Mouse (Mus musculus): ENCODE measurements around the gene Oaz2.

DNA sequence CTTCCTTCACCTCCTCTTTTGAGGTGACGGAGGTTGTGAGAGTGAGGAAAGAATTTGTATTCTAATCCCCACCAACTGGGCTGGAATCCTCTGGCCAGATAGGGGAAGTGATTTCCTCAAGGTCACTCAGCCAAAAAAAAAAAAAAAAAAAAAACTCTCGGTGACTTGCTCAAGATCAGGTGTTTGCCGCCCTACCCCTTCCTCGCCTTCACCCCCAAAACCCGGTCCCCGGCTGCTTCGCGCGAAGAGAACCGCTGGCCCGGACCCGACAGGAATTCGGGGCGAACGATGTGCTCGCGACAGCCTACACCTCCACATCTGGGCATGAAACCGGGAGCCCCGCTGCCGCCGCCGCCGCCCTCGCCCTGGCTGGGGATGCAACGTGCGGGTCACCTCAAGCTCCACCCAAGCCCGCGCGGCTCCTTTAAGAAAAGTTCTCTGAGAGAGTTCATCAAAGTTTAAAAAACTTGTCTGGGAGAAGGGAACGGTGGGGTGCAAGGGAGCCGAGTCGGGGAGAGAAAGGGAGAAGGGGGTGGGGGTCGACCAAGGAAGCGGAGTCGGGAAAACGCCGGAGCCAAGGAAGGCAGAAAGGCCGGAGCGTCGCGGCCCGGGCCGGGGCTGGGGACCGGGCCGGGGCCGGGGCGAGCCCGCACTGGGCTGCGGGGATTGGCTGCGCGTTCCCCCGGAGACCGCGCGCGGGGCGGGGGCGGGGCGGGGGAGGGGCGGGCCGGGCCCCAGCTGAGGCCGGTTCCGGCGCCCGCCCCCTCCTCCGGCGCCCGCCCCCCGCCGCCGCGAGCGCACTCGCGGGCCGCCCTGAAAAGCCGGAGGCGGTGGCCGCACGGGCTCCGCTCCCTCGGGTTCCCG lies 37.8 kb upstream of the Oaz2 start:
- TF ChIP-seq GATA1 (IDR thresholded peaks at IDR 0.05; ENCODE audit: borderline replicate concordance, low read length) (no peak), FLI1 (IDR thresholded peaks at IDR 0.05; ENCODE audit: low read length) (no peak)

Measured in megakaryocyte, embryonic 14.5 days (primary cell).